Mouse (Mus musculus): ENCODE data around the gene Klk1b1.
"Not testable (repeated sequence)": the region's sequence is repeated elsewhere in the genome, so short reads cannot be mapped to it uniquely, and the experiment has no call there.

Klk1b1 gene

DNA sequence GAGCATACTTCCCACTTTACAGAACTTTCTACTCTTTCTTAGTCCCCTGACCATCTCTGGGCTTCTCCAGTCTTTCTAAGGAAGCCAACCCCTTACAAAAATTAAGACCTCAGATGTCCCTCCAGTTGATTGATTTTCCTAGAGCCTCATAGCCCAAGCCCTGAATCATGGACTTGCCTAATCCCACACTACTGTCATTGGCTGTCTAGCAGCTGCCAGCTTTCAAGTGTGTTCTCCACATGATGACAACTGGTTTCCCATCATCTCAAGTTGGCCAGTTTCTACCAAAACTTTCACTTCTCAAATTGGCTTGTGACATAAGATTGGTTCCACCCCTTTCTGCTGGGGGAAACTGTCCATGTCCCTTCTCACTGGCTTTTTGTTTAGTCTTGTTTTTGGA lies 38.3 kb downstream of the Klk1b1 start:
- DNase-seq (ENCODE audit: low read depth, low spot score), result no peak

DNA sequence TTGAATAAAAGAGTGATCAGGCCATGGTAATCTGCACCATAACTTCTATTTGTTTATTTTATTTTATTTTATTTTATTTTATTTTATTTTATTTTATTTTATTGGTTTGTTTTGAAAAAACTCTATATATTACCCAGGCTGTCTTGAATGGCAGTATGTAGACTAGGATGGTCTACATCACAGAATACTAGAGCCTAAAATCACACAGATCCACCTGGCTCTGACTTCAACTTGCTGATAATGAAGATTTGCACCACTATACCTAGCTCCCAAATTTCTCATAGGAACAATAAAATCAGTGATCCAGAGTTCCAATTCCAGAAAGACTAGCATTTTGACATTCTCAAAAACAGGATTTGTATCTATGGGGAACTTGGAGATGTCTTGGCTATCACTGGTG lies 45.3 kb downstream of the Klk1b1 start, which contains the start of gene Klk1b26:
TSS of gene Klk1b26 (plus strand) at position 301 of the 400 bp plus-strand sequence.
- not testable (repeated sequence) for DNase-seq (ENCODE audit: low read depth, low spot score)

DNA sequence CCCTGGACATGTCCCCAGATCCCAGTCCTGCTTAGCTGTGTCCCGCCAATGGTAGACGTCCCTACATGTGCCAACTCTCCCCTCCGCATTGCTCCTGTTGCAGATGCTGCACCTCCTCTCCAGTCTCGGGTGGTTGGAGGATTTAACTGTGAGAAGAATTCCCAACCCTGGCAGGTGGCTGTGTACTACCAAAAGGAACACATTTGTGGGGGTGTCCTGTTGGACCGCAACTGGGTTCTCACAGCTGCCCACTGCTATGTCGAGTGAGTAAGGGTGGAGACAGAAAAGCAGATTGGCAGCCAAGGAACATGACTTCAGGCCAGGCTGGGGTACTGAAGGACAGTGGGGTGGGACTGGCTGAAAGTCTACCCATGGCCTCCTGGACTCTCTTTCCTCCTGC lies 48.1 kb downstream of the Klk1b1 start:
- not testable (repeated sequence) for DNase-seq (ENCODE audit: low read depth, low spot score)

DNA sequence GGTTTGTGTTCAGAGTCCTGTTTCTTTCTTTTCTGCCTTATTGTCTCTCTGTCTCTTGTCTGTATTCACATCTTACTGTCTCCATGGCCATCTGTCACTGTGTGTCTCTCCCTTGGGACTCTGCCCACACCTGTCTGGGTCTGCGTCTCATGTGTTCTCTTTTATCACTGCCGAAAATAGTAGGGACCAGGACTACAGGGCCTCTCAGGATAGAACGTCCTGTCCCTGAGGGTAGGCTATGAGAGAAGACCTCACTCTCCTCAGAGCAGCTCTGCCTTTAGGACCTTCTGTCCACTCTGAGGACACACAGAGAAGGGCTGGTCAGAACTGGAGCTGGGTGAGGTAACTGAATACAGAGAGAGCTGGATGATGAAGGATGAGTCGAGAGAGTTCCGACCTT lies 48.5 kb downstream of the Klk1b1 start:
- DNase-seq (ENCODE audit: low read depth, low spot score), result no peak
